Mouse (Mus musculus) MEL-GATA-1-ER (cell line): ENCODE data around the gene Hspa4.

Source experiments
- DNase-seq: peaks from one replicate; pipeline ENCODE4 v3.0.0-alpha.2; 2012; ENCODE audit warnings: low read depth; ENCODE audit errors: extremely low read depth

The Hspa4 gene

DNA sequence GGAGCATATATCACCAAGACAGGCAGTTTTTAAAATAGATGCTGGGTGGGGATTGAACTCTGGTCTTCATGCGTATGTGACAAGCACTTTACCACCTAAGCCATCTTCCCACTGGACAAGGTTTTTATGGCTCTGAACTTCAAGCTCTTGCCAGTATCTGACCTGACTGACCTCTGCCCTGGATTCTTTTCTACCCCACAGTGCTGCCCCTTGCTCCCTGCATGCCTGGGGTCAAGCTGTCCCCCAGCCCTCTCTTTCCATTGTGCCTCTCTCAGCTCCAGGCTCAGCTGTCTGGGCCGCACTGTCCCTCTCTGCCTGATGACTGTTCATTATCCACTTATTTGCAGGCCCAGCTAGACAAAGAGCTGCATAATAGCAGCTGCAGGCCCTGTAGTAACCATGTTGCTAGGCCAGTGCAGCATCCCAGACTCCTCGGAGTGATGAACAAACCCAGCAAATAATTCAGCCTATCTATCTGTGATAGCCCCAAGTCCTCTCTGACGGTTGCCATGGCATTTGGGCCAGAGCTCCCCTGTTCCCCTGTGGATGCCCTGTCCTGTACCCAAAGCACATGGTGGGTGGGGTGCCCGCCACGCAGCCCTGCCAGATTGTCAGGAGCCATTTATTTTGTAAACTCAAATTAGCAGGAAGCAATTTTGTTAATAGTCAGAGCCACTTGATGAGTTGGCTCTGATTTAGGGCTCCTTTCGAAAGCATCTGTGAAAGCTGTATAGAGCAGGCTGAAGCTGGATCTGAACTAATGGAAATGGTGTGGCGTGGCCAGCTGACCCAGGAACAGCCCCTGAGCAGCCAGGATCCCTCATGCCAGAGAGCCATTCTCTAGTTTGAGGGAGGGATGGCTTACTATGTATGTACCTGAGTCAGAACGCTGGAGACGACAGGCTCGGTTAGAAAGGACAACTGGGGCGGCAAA is 47.8 kb downstream of the Hspa4 start:
- DNase-seq = no peak

DNA sequence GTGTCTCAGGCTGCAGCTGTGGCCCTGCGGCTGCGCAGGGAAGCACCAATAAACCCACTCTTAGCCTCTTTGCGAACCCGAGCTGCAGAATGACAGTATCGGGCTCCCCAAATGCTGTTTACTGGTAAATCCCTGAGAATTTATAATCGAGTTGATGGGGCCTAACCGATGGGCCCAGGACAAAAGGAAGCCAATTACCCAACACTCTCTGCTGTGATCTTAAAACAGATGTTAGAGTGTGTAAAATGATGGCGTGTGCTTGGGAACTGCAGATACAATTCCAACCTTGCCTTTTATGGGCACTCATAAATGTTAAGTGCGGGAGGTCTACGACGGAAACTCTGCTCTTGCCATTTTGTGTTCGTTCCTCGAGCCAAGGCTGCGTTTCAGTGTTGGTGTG is 49.5 kb downstream of the Hspa4 start:
- no peak for DNase-seq

DNA sequence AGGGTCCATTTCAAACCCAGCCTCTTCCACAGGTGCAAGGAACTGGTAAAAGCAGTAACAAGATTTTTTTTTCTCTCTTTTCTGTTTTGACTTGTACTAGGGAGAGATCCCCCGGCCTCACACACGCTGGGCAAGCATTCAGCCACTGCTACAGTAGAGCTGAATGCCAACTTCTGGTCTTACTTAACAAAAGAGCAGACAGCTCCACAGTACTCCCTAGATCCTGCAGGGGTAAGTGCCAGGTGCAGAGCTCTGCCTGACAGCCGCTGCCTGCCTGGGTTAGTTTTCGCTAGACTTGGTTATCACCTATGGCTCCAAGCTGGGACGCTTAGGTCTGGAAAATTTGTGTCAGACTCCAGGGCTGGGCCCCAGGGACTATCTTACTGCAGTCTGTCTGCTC is 50.6 kb downstream of the Hspa4 start:
- DNase-seq = no peak

GRCm38 (mm10) chr11:53245561-53245960 is 54.7 kb downstream of the Hspa4 start:
- no peak for DNase-seq

GRCm38 (mm10) chr11:53243199-53243598 is 57.1 kb downstream of the Hspa4 start:
- no peak for DNase-seq

- no peak for DNase-seq
These were observed 66.7 kb downstream of the Hspa4 start for GRCm38 (mm10) chr11:53233590-53233989.

DNA sequence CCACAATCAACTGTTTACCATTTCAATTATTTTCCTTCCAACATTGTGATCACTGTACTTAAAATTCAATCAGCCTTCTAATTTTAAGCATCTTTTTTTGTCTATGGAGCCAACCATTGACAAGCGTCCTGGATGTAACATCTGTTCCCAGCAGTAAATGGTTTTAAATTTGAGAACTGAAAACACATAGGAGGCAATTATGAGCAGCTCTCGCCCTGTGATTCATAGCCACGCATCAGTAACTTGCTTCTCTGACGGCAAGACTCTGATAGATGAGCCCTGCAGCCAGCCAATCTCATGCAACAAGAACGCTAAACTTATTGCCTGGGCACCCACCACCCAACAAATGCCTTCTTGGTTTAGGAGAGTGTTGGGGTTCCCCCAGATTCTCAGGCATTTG is 68.4 kb downstream of the Hspa4 start:
- DNase-seq = no peak

GRCm38 (mm10) chr11:53229011-53229410 is 71.2 kb downstream of the Hspa4 start:
- no peak for DNase-seq

GRCm38 (mm10) chr11:53210876-53211275 is 89.4 kb downstream of the Hspa4 start:
- no peak for DNase-seq
